Mouse (Mus musculus): ENCODE data around the gene Scn10a.

- no peak for TF ChIP-seq CTCF (IDR thresholded peaks at IDR 0.05; ENCODE audit: low read depth, low read length)
- TF ChIP-seq POLR2AphosphoS5 (IDR thresholded peaks at IDR 0.05; ENCODE audit: insufficient replicate concordance, low read depth, low read length): no peak
- no peak for TF ChIP-seq GATA1 (IDR thresholded peaks at IDR 0.05; ENCODE audit: borderline replicate concordance, low read length)
- TF ChIP-seq TAL1 (conservative IDR thresholded peaks at IDR 0.05; ENCODE audit: low read depth, low read length): no peak
- TF ChIP-seq GATA2 (IDR thresholded peaks at IDR 0.05; ENCODE audit: borderline replicate concordance, low read depth, low read length): no peak
Measured at GRCm38 (mm10) chr9:119653758-119654157, 65.4 kb downstream of the Scn10a start.
